Mouse (Mus musculus) bone marrow, adult 2 months (tissue): ENCODE results near the gene Mogat2. TPM values are rescaled to one million over a fixed set of nuclear protein-coding genes. Genes with fewer than 3 reads are reported as not detected.

Source experiments
- H3K27ac ChIP-seq: fragments of 200-500 bp; 2 replicates; pipeline ENCODE4 v1.5.1; 2012; ENCODE audit warnings: low read depth, mild to moderate bottlenecking, control low read depth, inconsistent platforms, low read length; ENCODE audit not compliant: control insufficient read depth, poor library complexity, insufficient read depth
- H3K4me1 ChIP-seq: fragments of 200-500 bp; 2 replicates; pipeline ENCODE4 v1.6.1; 2011; ENCODE audit warnings: low read length; ENCODE audit not compliant: control insufficient read depth, insufficient read depth
- H3K4me3 ChIP-seq: fragments of 200-500 bp; replicated peaks from 2 replicates; pipeline ENCODE3; 2011; ENCODE audit warnings: mild to moderate bottlenecking, low read depth, low read length, control low read depth; ENCODE audit not compliant: control insufficient read depth
- CTCF ChIP-seq: fragments of 200-500 bp; IDR thresholded peaks from 2 replicates; pipeline ENCODE4 v1.5.1; 2011; ENCODE audit warnings: low read length, control low read depth; ENCODE audit not compliant: control insufficient read depth, insufficient read depth
- POLR2A ChIP-seq: fragments of 200-500 bp; IDR thresholded peaks from 2 replicates; pipeline ENCODE4 v1.6.1; 2011; ENCODE audit warnings: low read depth, mild to moderate bottlenecking, control low read depth, low read length, borderline replicate concordance; ENCODE audit not compliant: control insufficient read depth
- WGBS: fragments of 180-500 bp; shearing (Covaris S2); methylation state at CpG from one replicate; pipeline ENCODE4 v1.1.7; 2018; 5-methylcytosine and 5-hydroxymethylcytosine counted together
- polyA plus RNA-seq: library from polyadenylated mRNA; stranded (reverse); fragments of >200 nt; gene quantifications from 2 replicates; pipeline ENCODE4 v1.2.4, GENCODE M21; 2011; ENCODE audit warnings: low replicate concordance; ENCODE audit not compliant: missing spikeins, insufficient read depth, insufficient read length

Gene Mogat2
- polyA plus RNA-seq, 1 experiment, result 5.9 TPM

- H3K27ac ChIP-seq, result no peak overlapping the region
- 2% methylated on average over 29 of the region's 29 CpGs for WGBS
- no peaks in the 10 kb centered on the region; the same call in 1 of the 2 replicates for H3K4me1 ChIP-seq
- no peak overlapping the region for H3K4me3 ChIP-seq
- TF ChIP-seq POLR2A (no peak), CTCF (no peak)
These were observed 30.1 kb upstream of the Mogat2 start for GRCm38 (mm10) chr7:99268506-99268900.

- WGBS, result 2% methylated on average over 59 of the region's 59 CpGs
- H3K27ac ChIP-seq, result no peak overlapping the region
- TF ChIP-seq CTCF (no peak), POLR2A (no peak)
- no peak overlapping the region for H3K4me3 ChIP-seq
- no peaks in the 10 kb centered on the region; the same call in 1 of the 2 replicates for H3K4me1 ChIP-seq
These were observed 29.6 kb upstream of the Mogat2 start for GRCm38 (mm10) chr7:99267897-99268505.

- no peak for TF ChIP-seq POLR2A
- Histone ChIP-seq H3K27ac (no peak within 1 kb of the TSS), H3K4me1 (no peaks in the 10 kb centered on the region; the same call in 1 of the 2 replicates), H3K4me3 (no peak within 1 kb of the TSS)
- 3% methylated on average over 34 of the region's 34 CpGs for WGBS
These were observed 29.0 kb upstream of the Mogat2 start, which contains the start of gene Map6 for GRCm38 (mm10) chr7:99267251-99267896. Map6 (plus strand) TSS chr7:99267447.

- TF ChIP-seq POLR2A (no peak), CTCF (no peak)
These were observed 26.2 kb upstream of the Mogat2 start for GRCm38 (mm10) chr7:99264597-99264996.

GRCm38 (mm10) chr7:99263509-99263908 lies 25.1 kb upstream of the Mogat2 start:
- TF ChIP-seq POLR2A (no peak), CTCF (no peak)
- WGBS, result 24% methylated on average over 4 of the region's 4 CpGs
- Histone ChIP-seq H3K4me3 (no peak overlapping the region), H3K27ac (no peak overlapping the region), H3K4me1 (no peaks in the 10 kb centered on the region; the same call in 1 of the 2 replicates)

More at GRCm38 (mm10) chr7:99264597-99264996, 26.2 kb upstream of the Mogat2 start:
- no peak overlapping the region for H3K4me3 ChIP-seq
- no peaks in the 10 kb centered on the region; the same call in 1 of the 2 replicates for H3K4me1 ChIP-seq
- no peak overlapping the region for H3K27ac ChIP-seq

GRCm38 (mm10) chr7:99261900-99262299 lies 23.5 kb upstream of the Mogat2 start:
- no peaks in the 10 kb centered on the region; the same call in 1 of the 2 replicates for H3K4me1 ChIP-seq
- H3K27ac ChIP-seq, result no peak overlapping the region
- WGBS, result 64% methylated on average over 3 of the region's 3 CpGs
- no peak overlapping the region for H3K4me3 ChIP-seq
- TF ChIP-seq POLR2A, result no peak
- TF ChIP-seq CTCF, result no peak

- H3K27ac ChIP-seq, result no peak overlapping the region
- peaks cover 1% of the 10 kb centered on the region; the same call in 1 of the 2 replicates for H3K4me1 ChIP-seq
- TF ChIP-seq CTCF (no peak), POLR2A (no peak)
- no peak overlapping the region for H3K4me3 ChIP-seq
- WGBS, result 67% methylated on average over 7 of the region's 7 CpGs
These were observed 16.6 kb upstream of the Mogat2 start for GRCm38 (mm10) chr7:99255006-99255405.

- 42% methylated on average over 9 of the region's 9 CpGs for WGBS
- Histone ChIP-seq H3K4me3 (no peak overlapping the region), H3K4me1 (peaks cover 2% of the 10 kb centered on the region; the same call in 1 of the 2 replicates), H3K27ac (no peak overlapping the region)
- TF ChIP-seq POLR2A, result no peak
- TF ChIP-seq CTCF, result no peak
These were observed 12.0 kb upstream of the Mogat2 start for GRCm38 (mm10) chr7:99250386-99250785.
